Mouse (Mus musculus): ENCODE measurements around the gene Olfr282. TPM values are rescaled to one million over a fixed set of nuclear protein-coding genes. Genes with fewer than 3 reads are reported as not detected.

The Olfr282 gene
- total and polyA plus RNA-seq, 3 experiments = 0.18 TPM; not detected in 2

- Histone ChIP-seq H3K36me3 (ENCODE audit: control insufficient read depth in 1 of 2, insufficient read depth in 2 of 2, low read length in 2 of 2) (no peaks in the 10 kb centered on the region), H3K27me3 (ENCODE audit: control insufficient read depth in 1 of 2, insufficient read depth in 2 of 2, low read length in 2 of 2) (peaks cover 9 to 11% of the 10 kb centered on the region in 2 experiments), H3K4me1 (ENCODE audit: control insufficient read depth in 1 of 2, insufficient read depth in 2 of 2, low read length in 2 of 2) (peaks cover 10 to 26% of the 10 kb centered on the region in 2 experiments; a peak in 3 of 4 replicates), H3K9ac (ENCODE audit: control insufficient read depth, low read depth, low read length, poor library complexity, severe bottlenecking) (no peak overlapping the region), H3K9me3 (replicated peaks; ENCODE audit: insufficient read depth, low read length) (no peaks in the 10 kb centered on the region), H3K27ac (ENCODE audit: control insufficient read depth, low read depth, low read length) (no peak overlapping the region), H3K4me3 (ENCODE audit: control insufficient read depth in 1 of 2, insufficient read depth in 1 of 2, low read depth in 2 of 2, low read length in 2 of 2) (no peak overlapping the region), H3K79me2 (ENCODE audit: control insufficient read depth, insufficient read depth, low read length, poor library complexity) (no peaks in the 10 kb centered on the region)
- DNase-seq (ENCODE audit: low read depth, low spot score) = no peak
- no peak for TF ChIP-seq CTCF (IDR thresholded peaks at IDR 0.05 in 2 of 3, conservative IDR thresholded peaks at IDR 0.05 in 1 of 3; ENCODE audit: control insufficient read depth in 1 of 3, insufficient read depth in 1 of 3, low read depth in 2 of 3, low read length in 3 of 3, poor library complexity in 1 of 3, severe bottlenecking in 1 of 3)
- TF ChIP-seq NRF1 (IDR thresholded peaks at IDR 0.05; ENCODE audit: insufficient read depth, low read depth, low read length, poor library complexity, severe bottlenecking) = no peak
- no peak for TF ChIP-seq ZKSCAN1 (IDR thresholded peaks at IDR 0.05; ENCODE audit: low read depth, low read length)
- TF ChIP-seq E2F4 (IDR thresholded peaks at IDR 0.05; ENCODE audit: borderline replicate concordance, low read depth, low read length) = no peak
- TF ChIP-seq NELFE (IDR thresholded peaks at IDR 0.05; ENCODE audit: low read depth, low read length) = no peak
- TF ChIP-seq MXI1 (IDR thresholded peaks at IDR 0.05; ENCODE audit: low read depth, low read length) = no peak
- TF ChIP-seq JUND (IDR thresholded peaks at IDR 0.05; ENCODE audit: low read depth, low read length) = no peak
- no peak for TF ChIP-seq GATA1 (IDR thresholded peaks at IDR 0.05; ENCODE audit: low read depth, low read length)
- TF ChIP-seq MYC (IDR thresholded peaks at IDR 0.05; ENCODE audit: low read depth, low read length) = no peak
- TF ChIP-seq BHLHE40 (IDR thresholded peaks at IDR 0.05; ENCODE audit: borderline replicate concordance, low read depth, low read length) = no peak
- no peak for TF ChIP-seq CHD2 (IDR thresholded peaks at IDR 0.05; ENCODE audit: low read length)
- TF ChIP-seq RCOR1 (IDR thresholded peaks at IDR 0.05; ENCODE audit: low read depth, low read length) = no peak
- no peak for TF ChIP-seq POLR2AphosphoS2 (IDR thresholded peaks at IDR 0.05; ENCODE audit: low read length)
- TF ChIP-seq EP300 (IDR thresholded peaks at IDR 0.05; ENCODE audit: low read depth in 1 of 2, low read length in 2 of 2) = no peak
Observed at GRCm38 (mm10) chr15:98474958-98475357, 43.9 kb downstream of the Olfr282 start.

DNA sequence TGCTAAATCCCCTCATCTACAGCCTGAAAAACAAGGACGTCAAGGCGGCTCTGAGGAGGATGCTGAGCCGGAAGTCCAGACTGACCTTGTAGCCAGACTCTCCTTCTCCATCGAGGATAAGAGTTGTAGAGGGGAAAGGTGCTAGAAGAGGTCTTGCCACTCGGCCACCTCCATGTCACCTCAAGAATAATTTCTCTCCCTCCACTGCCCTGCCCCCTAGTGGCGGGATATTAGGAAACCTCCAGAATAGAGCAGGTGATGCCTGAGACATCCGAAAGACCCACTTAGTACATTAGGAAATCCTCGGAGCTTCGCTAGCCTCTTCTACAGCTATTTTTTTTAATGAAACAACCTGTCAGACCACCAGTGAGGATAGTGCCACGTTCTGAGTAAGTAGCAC is 44.4 kb downstream of the Olfr282 start:
- Histone ChIP-seq H3K4me3 (ENCODE audit: control insufficient read depth in 1 of 2, insufficient read depth in 1 of 2, low read depth in 2 of 2, low read length in 2 of 2) (no peak overlapping the region), H3K27me3 (ENCODE audit: control insufficient read depth in 1 of 2, insufficient read depth in 2 of 2, low read length in 2 of 2) (peaks cover 9 to 11% of the 10 kb centered on the region in 2 experiments), H3K79me2 (ENCODE audit: control insufficient read depth, insufficient read depth, low read length, poor library complexity) (no peaks in the 10 kb centered on the region), H3K9ac (ENCODE audit: control insufficient read depth, low read depth, low read length, poor library complexity, severe bottlenecking) (no peak overlapping the region), H3K9me3 (replicated peaks; ENCODE audit: insufficient read depth, low read length) (no peaks in the 10 kb centered on the region), H3K27ac (ENCODE audit: control insufficient read depth, low read depth, low read length) (no peak overlapping the region), H3K4me1 (ENCODE audit: control insufficient read depth in 1 of 2, insufficient read depth in 2 of 2, low read length in 2 of 2) (peaks cover 10 to 30% of the 10 kb centered on the region in 2 experiments; a peak in 3 of 4 replicates), H3K36me3 (ENCODE audit: control insufficient read depth in 1 of 2, insufficient read depth in 2 of 2, low read length in 2 of 2) (no peaks in the 10 kb centered on the region)
- peak; percentile 73 for DNase-seq (ENCODE audit: low read depth, low spot score)
- TF ChIP-seq RAD21 (IDR thresholded peaks at IDR 0.05; ENCODE audit: low read depth, low read length) = peak; percentile 75
- peak; percentile 62 for TF ChIP-seq SMC3 (IDR thresholded peaks at IDR 0.05; ENCODE audit: low read depth, low read length)
- no peak for TF ChIP-seq MEF2A (IDR thresholded peaks at IDR 0.05; ENCODE audit: extremely low read depth, insufficient replicate concordance, low read depth, low read length, poor library complexity, severe bottlenecking)
- peak; percentile 37; the same call in 1 of the 2 replicates for TF ChIP-seq MAZ (IDR thresholded peaks at IDR 0.05; ENCODE audit: low read depth, low read length)
- TF ChIP-seq ELF1 (IDR thresholded peaks at IDR 0.05; ENCODE audit: low read depth, low read length) = no peak
- no peak for TF ChIP-seq USF2 (IDR thresholded peaks at IDR 0.05; ENCODE audit: borderline replicate concordance in 1 of 2, insufficient read depth in 1 of 2, low read depth in 1 of 2, low read length in 2 of 2)
- no peak for TF ChIP-seq E2F4 (IDR thresholded peaks at IDR 0.05; ENCODE audit: borderline replicate concordance, low read depth, low read length)
- no peak for TF ChIP-seq GABPA (IDR thresholded peaks at IDR 0.05; ENCODE audit: low read depth, low read length)
- TF ChIP-seq GATA1 (IDR thresholded peaks at IDR 0.05; ENCODE audit: low read depth, low read length) = no peak
- TF ChIP-seq POLR2A (IDR thresholded peaks at IDR 0.05; ENCODE audit: control insufficient read depth in 1 of 2, insufficient read depth in 1 of 2, low read depth in 1 of 2, low read length in 2 of 2, poor library complexity in 1 of 2) = no peak
- peak; percentile 56 for TF ChIP-seq ZC3H11A (IDR thresholded peaks at IDR 0.05; ENCODE audit: low read depth, low read length)
- no peak for TF ChIP-seq MYB (IDR thresholded peaks at IDR 0.05; ENCODE audit: low read depth, low read length)
- peak; percentile 83 to 85 (median 83) for TF ChIP-seq CTCF (IDR thresholded peaks at IDR 0.05 in 2 of 3, conservative IDR thresholded peaks at IDR 0.05 in 1 of 3; ENCODE audit: control insufficient read depth in 1 of 3, insufficient read depth in 1 of 3, low read depth in 2 of 3, low read length in 3 of 3, poor library complexity in 1 of 3, severe bottlenecking in 1 of 3)

All from MEL (cell line).